Mouse (Mus musculus): ENCODE measurements around the gene Fuca1.
A peak's percentile ranks its signal among the peaks of the same experiment; 100 is the strongest.
"Not testable (repeated sequence)": the region's sequence is repeated elsewhere in the genome, so short reads cannot be mapped to it uniquely, and the experiment has no call there.

Gene Fuca1

DNA sequence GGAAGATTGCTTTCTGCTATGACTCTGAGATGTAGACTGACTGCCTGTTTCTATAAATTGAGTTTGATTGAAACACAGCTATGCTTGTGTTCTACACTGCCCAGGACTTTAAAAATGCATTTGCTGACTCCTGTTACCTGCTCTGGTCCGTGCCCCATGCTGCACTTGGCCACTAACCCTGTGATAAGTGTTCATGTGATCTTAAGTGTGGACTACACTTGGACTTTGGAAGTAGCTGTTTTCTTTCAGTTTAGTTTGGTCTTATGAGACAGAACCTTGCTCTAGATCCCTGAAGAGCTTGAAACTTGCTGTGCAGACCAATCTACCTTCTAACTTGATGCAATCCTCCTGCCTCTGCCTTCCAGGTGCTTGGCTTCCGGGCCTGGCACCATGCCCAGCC is 3.9 kb downstream of the Fuca1 start:
- DNase-seq (ENCODE audit: low spot score) = no peak

- DNase-seq (ENCODE audit: low spot score) = no peak
These were observed 4.8 kb downstream of the Fuca1 start for GRCm38 (mm10) chr4:135925341-135925740.

DNA sequence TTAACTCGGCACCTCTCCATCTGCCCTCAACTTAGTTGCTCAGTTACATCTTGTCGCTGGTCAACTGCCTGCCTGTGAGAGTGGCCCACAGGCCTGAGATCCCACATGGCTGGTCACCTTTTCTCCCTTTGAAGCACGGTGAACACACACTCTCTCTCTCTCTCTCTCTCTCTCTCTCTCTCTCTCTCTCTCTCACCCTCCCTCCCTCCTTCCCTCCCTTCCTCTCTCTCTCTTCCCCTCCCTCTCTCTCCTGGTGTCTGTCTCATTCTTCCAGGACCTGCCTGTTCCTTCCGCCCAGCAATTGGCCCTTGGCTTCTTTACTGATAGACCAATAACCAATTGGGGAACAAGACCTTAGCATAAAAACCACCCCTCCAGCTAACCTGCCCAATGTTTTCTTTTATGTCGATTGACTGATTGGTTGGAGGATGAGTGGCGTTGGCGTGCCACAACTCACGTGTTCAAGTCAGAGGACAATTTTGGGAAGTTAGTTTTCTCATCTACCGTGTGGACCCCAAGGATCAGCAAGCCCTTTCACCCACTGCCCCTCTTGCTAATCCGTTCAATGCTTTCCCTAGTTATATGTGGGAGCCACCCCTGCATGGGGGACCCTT is 5.8 kb downstream of the Fuca1 start:
- DNase-seq (ENCODE audit: low spot score) = no peak

DNA sequence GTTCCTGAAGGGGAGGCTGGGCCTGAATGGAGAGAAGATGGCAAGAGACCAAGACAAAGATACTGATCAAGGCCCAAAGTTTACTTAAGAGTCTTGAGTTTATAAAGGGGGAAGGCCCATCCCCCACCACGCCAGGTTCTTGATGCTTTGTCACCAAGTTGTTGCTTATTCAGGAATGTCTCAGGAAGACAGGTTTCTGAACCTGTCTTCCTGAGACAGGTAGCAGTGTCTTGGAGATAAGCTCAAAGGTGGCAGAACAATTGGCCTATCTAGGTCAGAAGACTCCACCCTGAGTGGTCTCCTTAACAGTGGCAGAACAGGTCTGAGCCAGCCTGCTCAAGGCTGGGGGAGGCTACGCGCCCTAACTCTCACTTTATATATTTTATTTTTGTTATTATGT is 6.3 kb downstream of the Fuca1 start:
- DNase-seq (ENCODE audit: low spot score) = no peak

- no peak for DNase-seq (ENCODE audit: low spot score)
These were observed 7.8 kb downstream of the Fuca1 start for GRCm38 (mm10) chr4:135928376-135928775.

DNA sequence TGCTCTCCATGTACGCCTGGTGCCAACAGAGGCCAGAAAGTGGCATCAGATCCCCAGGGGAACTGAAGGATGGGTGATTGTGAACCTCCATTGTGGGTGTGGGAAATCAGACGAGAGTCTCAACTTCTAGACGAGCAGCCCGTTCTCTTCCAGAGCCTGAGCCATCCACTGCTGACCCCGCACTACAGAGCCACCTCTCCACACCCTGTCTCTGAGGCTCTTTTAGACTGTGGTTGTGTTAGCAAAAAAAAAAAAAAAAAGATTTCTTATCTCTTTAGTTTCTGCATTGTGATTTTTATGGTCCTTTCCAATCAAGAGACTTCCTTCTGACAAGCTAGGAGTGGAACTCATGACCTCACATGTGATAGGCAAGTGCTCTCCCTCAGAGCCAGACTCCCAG is 8.9 kb downstream of the Fuca1 start:
- DNase-seq (ENCODE audit: low spot score) = no peak

GRCm38 (mm10) chr4:135929828-135930227 is 9.3 kb downstream of the Fuca1 start:
- DNase-seq (ENCODE audit: low spot score) = no peak

DNA sequence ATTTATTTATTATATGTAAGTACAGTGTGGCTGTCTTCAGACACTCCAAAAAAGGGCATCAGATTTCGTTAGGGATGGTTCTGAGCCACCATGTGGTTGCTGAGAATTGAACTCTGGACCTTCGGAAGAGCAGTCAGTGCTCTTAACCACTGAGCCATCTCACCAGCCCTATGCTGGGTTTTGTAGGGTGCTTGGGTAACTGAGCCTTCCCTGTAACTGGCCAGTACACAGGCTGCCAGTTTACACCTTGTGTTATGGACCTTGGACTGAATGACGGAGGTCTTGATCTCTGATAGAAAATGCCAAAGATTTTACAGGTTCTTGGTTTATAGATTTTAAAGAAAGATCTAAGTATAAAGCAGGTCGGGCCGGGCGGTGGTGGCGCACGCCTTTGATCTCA is 9.7 kb downstream of the Fuca1 start:
- no peak for DNase-seq (ENCODE audit: low spot score)

DNA sequence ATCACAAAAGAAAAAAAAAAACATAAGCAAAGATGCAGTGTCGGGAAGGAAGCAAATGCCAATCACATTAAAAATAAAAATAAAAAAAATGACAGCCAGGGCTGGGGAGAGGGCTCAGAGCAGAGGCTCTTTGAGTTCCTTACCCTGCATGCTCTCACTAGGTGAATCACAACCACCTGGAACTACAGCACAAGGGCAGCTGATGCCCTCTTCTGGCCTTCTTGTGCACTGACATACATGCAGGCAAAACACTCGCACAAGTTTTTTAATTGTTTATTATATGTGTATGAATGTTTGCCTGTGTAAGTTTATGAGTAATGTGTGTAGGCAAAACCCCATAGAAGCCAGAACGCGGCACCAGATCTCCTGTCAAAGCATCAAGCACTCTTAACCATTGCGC is 11.3 kb downstream of the Fuca1 start:
- no peak for DNase-seq (ENCODE audit: low spot score)

DNA sequence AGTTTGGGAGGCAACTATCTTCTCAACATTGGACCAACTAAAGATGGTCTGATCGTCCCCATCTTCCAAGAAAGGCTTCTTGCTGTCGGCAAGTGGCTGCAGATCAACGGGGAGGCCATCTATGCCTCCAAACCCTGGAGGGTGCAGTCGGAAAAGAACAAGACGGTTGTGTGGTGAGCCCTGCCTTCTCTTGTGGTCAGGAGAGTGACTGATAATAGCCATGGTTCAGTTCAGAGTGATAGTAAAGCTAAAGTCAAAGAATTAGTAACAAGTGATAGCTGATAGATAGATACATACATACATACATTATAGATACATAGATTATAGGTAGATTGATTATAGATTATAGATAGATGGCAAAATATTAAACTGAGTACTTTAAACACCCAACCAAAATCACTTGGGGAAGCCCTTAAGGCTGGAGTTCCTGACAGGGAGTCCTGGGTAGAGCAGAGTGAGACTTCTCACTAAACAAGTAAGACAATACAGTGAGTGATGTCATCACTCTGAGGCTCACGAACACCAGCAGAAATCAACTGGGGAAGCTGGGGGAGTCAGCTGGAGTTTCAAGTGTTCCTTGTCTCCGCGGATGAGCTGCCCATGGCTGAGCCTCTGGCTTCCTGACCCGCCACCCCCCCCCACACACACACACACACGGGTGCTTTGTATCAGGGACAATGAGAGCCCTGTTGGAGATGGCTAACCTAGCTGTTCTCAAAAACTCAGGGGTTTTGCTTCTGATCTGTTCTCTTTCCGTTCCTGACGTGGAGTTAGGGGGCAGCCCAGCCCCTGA is 14.4 kb downstream of the Fuca1 start:
- DNase-seq (ENCODE audit: low spot score) = no peak

- DNase-seq (ENCODE audit: low spot score) = no peak
These were observed 15.0 kb downstream of the Fuca1 start for GRCm38 (mm10) chr4:135935502-135935901.

DNA sequence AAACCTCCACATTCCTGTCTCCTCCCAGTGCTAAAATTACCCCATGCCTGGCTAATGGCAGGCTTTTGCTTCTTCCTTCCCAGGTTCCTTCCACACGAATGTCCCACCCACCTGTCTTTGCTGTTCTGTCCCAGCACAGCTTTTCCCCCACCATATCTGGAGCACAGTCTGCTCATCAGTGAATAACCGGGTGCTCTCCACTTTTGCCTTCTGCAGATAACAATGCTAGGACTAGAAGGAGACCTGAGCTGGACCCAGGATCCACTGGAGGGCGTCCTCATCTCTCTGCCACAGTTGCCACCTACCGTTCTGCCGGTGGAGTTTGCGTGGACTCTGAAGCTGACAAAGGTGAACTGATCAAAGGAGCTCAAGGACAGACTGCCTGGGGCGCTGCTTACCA is 18.3 kb downstream of the Fuca1 start:
- DNase-seq (ENCODE audit: low spot score) = no peak

- DNase-seq (ENCODE audit: low spot score) = not testable (repeated sequence)
These were observed 20.5 kb downstream of the Fuca1 start for GRCm38 (mm10) chr4:135941026-135941425.

GRCm38 (mm10) chr4:135942193-135942592 is 21.7 kb downstream of the Fuca1 start:
- no peak for DNase-seq (ENCODE audit: low spot score)

GRCm38 (mm10) chr4:135943389-135943788 is 22.9 kb downstream of the Fuca1 start:
- no peak for DNase-seq (ENCODE audit: low spot score)

GRCm38 (mm10) chr4:135945706-135946105 is 25.2 kb downstream of the Fuca1 start:
- DNase-seq (ENCODE audit: low spot score) = no peak

- peak; percentile 91 for DNase-seq (ENCODE audit: low spot score)
These were observed 25.7 kb downstream of the Fuca1 start, which contains the start of gene Hmgcl for GRCm38 (mm10) chr4:135946278-135946658. Gene Hmgcl, plus strand, starts transcription at chr4:135946448.

DNA sequence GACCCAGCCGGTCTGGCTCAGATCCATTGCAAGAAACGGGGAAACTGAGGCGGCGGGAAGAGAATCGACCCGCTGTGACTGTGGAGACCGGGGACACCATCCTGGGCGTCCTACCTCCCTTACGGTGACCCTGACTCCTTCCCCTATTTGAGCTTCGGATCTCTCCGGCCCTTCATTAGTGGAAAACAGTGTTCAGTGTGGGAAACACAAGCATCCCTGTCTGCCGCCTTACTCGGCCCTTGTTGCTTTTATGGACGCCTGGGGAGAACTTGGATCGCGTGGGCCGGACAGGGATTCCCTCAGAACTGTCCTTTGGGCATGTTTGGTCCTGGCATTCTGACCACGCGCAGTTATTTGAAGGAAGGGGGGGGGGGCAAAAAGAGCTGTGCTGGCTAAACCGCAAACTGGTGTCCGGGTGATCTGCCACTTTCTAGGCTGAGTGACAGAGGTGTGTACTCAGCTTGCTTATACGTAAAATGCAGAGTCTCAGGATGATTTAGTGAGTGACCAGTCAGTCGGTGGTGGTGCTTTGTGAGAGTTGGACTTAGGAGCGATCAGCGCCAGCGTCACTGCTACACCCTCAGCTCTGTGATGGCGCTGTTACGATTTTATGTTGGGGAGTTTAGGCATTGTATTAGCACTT is 26.2 kb downstream of the Fuca1 start:
- no peak for DNase-seq (ENCODE audit: low spot score)

DNA sequence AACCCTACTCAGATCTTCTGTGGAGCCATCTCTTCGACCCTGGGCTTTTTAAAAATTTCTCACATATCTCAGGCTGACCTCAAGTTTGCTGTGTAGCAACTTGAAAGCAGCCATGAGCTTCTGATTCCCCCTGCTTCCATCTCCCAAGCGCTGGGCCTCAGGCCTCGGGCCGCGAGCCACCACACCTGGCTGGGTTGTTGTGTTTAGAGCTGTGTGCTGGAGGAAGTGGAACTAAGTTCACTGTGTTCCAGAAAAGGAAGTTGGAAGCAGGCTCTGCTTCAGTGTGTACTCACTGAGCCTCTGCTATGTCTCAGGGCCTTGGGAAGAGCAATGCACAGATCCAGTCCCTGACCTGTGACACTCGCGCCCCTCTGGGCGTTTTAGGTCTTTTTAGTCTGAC is 27.6 kb downstream of the Fuca1 start:
- no peak for DNase-seq (ENCODE audit: low spot score)

DNA sequence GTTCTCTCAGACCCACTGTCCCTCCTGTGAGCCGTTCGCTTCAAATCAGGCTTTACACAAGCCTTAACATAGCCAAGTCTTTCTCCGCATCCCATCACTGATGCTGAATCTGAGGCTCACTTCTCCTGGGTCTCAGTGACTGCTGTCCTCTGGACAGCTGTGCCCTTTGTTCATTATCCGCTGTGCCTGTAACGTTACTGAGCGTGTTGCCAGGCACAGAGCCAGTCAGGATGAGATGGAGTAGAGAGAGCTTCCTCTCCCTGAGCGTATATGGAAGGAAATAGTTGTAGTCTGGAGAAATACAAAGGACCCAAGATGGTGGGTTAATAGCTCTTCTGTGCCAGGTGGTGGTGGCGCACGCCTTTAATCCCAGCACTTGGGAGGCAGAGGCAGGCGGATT is 28.9 kb downstream of the Fuca1 start:
- DNase-seq (ENCODE audit: low spot score) = no peak

- no peak for DNase-seq (ENCODE audit: low spot score)
These were observed 29.4 kb downstream of the Fuca1 start for GRCm38 (mm10) chr4:135949911-135950310.

GRCm38 (mm10) chr4:135950365-135950764 is 29.8 kb downstream of the Fuca1 start:
- no peak for DNase-seq (ENCODE audit: low spot score)

DNA sequence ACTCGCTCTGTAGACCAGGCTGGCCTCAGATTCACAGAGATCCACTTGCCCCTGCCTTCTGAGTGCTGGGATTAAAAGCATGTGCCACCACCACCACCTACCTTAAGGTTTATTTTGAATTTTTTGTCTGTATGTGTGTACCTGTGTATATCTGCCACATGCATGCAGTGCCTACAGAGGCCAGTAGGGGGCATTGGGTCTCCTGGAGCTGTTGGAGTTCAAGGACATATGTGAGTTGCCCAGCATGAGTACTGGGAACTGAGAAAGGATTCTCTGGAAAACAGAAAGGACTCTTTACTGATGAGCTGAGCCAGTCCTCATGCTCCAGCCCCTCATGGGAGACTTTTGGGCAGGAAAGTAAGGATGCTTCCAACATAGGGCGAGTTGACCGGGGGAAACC is 31.0 kb downstream of the Fuca1 start:
- no peak for DNase-seq (ENCODE audit: low spot score)

All from c-Kit-positive CD71-positive TER-119-positive erythroid progenitor cells, embryonic 14.5 days (primary cell).